Mouse (Mus musculus) urinary bladder, adult 2 months (tissue): Measurements from ENCODE around the gene Hhat. TPM values are rescaled to one million over a fixed set of nuclear protein-coding genes. Genes with fewer than 3 reads are reported as not detected.

Experiments used
- DNase-seq: peaks from one replicate; pipeline ENCODE4 v3.0.0; 2022; ENCODE audit warnings: low spot score
- polyA plus RNA-seq: library from polyadenylated mRNA; depleted of rRNA; stranded (reverse); fragments of >200 nt; gene quantifications from 2 replicates; pipeline ENCODE4 v1.2.3, GENCODE M21; 2012

Hhat gene
- polyA plus RNA-seq, 1 experiment, result 3.1 TPM

GRCm38 (mm10) chr1:192557978-192558594 is 212.9 kb downstream of the Hhat start:
- no peak for DNase-seq

GRCm38 (mm10) chr1:192555516-192555915 is 215.5 kb downstream of the Hhat start:
- DNase-seq, result no peak

- no peak for DNase-seq
These were observed 220.5 kb downstream of the Hhat start for GRCm38 (mm10) chr1:192550561-192550960.

- DNase-seq, result no peak
These were observed 224.2 kb downstream of the Hhat start for GRCm38 (mm10) chr1:192546843-192547242.

GRCm38 (mm10) chr1:192544901-192545300 is 226.1 kb downstream of the Hhat start:
- no peak for DNase-seq

- no peak for DNase-seq
These were observed 226.9 kb downstream of the Hhat start for GRCm38 (mm10) chr1:192544091-192544490.

GRCm38 (mm10) chr1:192543686-192544085 is 227.3 kb downstream of the Hhat start:
- DNase-seq, result no peak

GRCm38 (mm10) chr1:192542093-192542492 is 228.9 kb downstream of the Hhat start:
- DNase-seq, result no peak

GRCm38 (mm10) chr1:192537169-192537568 is 233.9 kb downstream of the Hhat start:
- no peak for DNase-seq

GRCm38 (mm10) chr1:192536440-192536839 is 234.6 kb downstream of the Hhat start:
- no peak for DNase-seq

GRCm38 (mm10) chr1:192533016-192533415 is 238.0 kb downstream of the Hhat start:
- no peak for DNase-seq

- no peak for DNase-seq
These were observed 238.8 kb downstream of the Hhat start for GRCm38 (mm10) chr1:192532212-192532611.

GRCm38 (mm10) chr1:192531490-192532146 is 239.4 kb downstream of the Hhat start:
- no peak for DNase-seq

- DNase-seq, result no peak
These were observed 245.2 kb downstream of the Hhat start for GRCm38 (mm10) chr1:192525711-192526350.

GRCm38 (mm10) chr1:192522376-192523178 is 248.4 kb downstream of the Hhat start:
- no peak for DNase-seq

GRCm38 (mm10) chr1:192520836-192521435 is 250.1 kb downstream of the Hhat start:
- DNase-seq, result no peak

GRCm38 (mm10) chr1:192519713-192520112 is 251.3 kb downstream of the Hhat start:
- DNase-seq, result no peak

GRCm38 (mm10) chr1:192515373-192515772 is 255.7 kb downstream of the Hhat start:
- DNase-seq, result no peak

- DNase-seq, result no peak
These were observed 258.2 kb downstream of the Hhat start for GRCm38 (mm10) chr1:192512821-192513220.

GRCm38 (mm10) chr1:192503651-192504050 is 267.4 kb downstream of the Hhat start:
- no peak for DNase-seq

GRCm38 (mm10) chr1:192502835-192503234 is 268.2 kb downstream of the Hhat start:
- no peak for DNase-seq

- no peak for DNase-seq
These were observed 269.0 kb downstream of the Hhat start for GRCm38 (mm10) chr1:192502016-192502415.
